Mouse (Mus musculus) spleen, adult 2 months (tissue): Measurements from ENCODE around the gene Nol12.

Experiments used
- CTCF ChIP-seq: fragments of 200-500 bp; IDR thresholded peaks from 2 replicates; pipeline ENCODE4 v1.5.1; 2011; ENCODE audit warnings: mild to moderate bottlenecking, inconsistent platforms; ENCODE audit not compliant: insufficient read depth, insufficient read length, insufficient replicate concordance; ENCODE audit errors: extremely low read depth
- POLR2A ChIP-seq: fragments of 200-500 bp; IDR thresholded peaks from 2 replicates; pipeline ENCODE4 v1.6.1; 2011; ENCODE audit warnings: low read depth, low read length, inconsistent platforms

GRCm38 (mm10) chr15:78937311-78937710 lies 2.6 kb downstream of the Nol12 start:
- TF ChIP-seq CTCF, result no peak
- no peak for TF ChIP-seq POLR2A
